Mouse (Mus musculus) myocyte (in vitro differentiated cells): ENCODE results near the gene Zc3h10. TPM values are rescaled to one million over a fixed set of nuclear protein-coding genes. Genes with fewer than 3 reads are reported as not detected.
"Not testable (repeated sequence)": the region's sequence is repeated elsewhere in the genome, so short reads cannot be mapped to it uniquely, and the experiment has no call there.

Source experiments
- H3K27me3 ChIP-seq: one replicate; pipeline ENCODE4 v1.6.1; 2011; ENCODE audit not compliant: control insufficient read depth, insufficient read depth, insufficient read length
- H3K36me3 ChIP-seq: one replicate; pipeline ENCODE4 v1.6.1; 2011; ENCODE audit not compliant: control insufficient read depth, insufficient read depth
- H3K4me2 ChIP-seq: one replicate; pipeline ENCODE4 v1.6.1; 2011; ENCODE audit warnings: low read depth, control low read depth
- H3K4me3 ChIP-seq: one replicate; pipeline ENCODE4 v1.5.1; 2011; ENCODE audit warnings: mild to moderate bottlenecking, control low read depth, moderate library complexity
- H3K79me2 ChIP-seq: one replicate; pipeline ENCODE4 v1.6.1; 2011; ENCODE audit not compliant: control insufficient read depth, insufficient read depth
- H3ac ChIP-seq: one replicate; pipeline ENCODE4 v1.6.1; 2011; ENCODE audit not compliant: control insufficient read depth, insufficient read length
- MAX ChIP-seq: IDR thresholded peaks from one replicate; pipeline ENCODE4 v1.6.1; 2011; ENCODE audit warnings: low read depth, mild to moderate bottlenecking, control low read depth
- POLR2AphosphoS2 ChIP-seq: IDR thresholded peaks from one replicate; pipeline ENCODE4 v1.6.1; 2011; ENCODE audit warnings: low read depth, control low read depth; ENCODE audit not compliant: insufficient read length
- REST ChIP-seq: IDR thresholded peaks from one replicate; pipeline ENCODE4 v1.6.1; 2011; ENCODE audit warnings: mild to moderate bottlenecking, control low read depth, moderate library complexity; ENCODE audit not compliant: insufficient read depth, insufficient read length
- SRF ChIP-seq: IDR thresholded peaks from one replicate; pipeline ENCODE4 v1.6.1; 2011; ENCODE audit warnings: low read depth; ENCODE audit not compliant: control insufficient read depth, insufficient read length
- TCF3 ChIP-seq: IDR thresholded peaks from one replicate; pipeline ENCODE4 v1.6.1; 2011; ENCODE audit warnings: low read depth, control low read depth; ENCODE audit not compliant: insufficient read length
- polyA plus RNA-seq: library from polyadenylated mRNA; unstranded; fragments of >200 nt; fragmentation: generic; extraction: Trizol; gene quantifications from one replicate; pipeline ENCODE4 v1.2.1, GENCODE M21; 2012; ENCODE audit warnings: missing spikeins

Gene Zc3h10
- polyA plus RNA-seq, 1 experiment: 13.8 TPM

GRCm38 (mm10) chr10:128493319-128493694 lies 54.3 kb downstream of the Zc3h10 start:
- Histone ChIP-seq H3K36me3 (peaks cover 16% of the 10 kb centered on the region), H3K27me3 (no peaks in the 10 kb centered on the region), H3K4me3 (peak overlapping the region; percentile 98), H3K79me2 (peaks cover 47% of the 10 kb centered on the region), H3ac (peak overlapping the region; percentile 12), H3K4me2 (peak overlapping the region; percentile 97)
- TF ChIP-seq TCF3: no peak

GRCm38 (mm10) chr10:128492633-128493311 lies 54.8 kb downstream of the Zc3h10 start:
- Histone ChIP-seq H3K27me3 (no peaks in the 10 kb centered on the region), H3K4me3 (peak overlapping the region; percentile 98), H3K36me3 (peaks cover 16% of the 10 kb centered on the region), H3K79me2 (peaks cover 47% of the 10 kb centered on the region), H3K4me2 (peak overlapping the region; percentile 97), H3ac (peak overlapping the region; percentile 12)
- TF ChIP-seq MAX: no peak
- TF ChIP-seq POLR2AphosphoS2: peak; percentile 64
- no peak for TF ChIP-seq REST
- peak; percentile 97 for TF ChIP-seq SRF

GRCm38 (mm10) chr10:128492051-128492450 lies 55.5 kb downstream of the Zc3h10 start:
- Histone ChIP-seq H3K4me3 (peak overlapping the region; percentile 98), H3K36me3 (peaks cover 20% of the 10 kb centered on the region), H3K79me2 (peaks cover 47% of the 10 kb centered on the region), H3K4me2 (peak overlapping the region; percentile 97), H3ac (peak overlapping the region; percentile 12)
- H3K27me3 ChIP-seq: not testable (repeated sequence)

Other genes with a start within 250 kb of the Zc3h10 start
- gene Il23a, start 249.0 kb downstream of the Zc3h10 start, polyA plus RNA-seq: 0.24 TPM
- gene Pan2, start 244.4 kb downstream of the Zc3h10 start, polyA plus RNA-seq: 6.2 TPM
- gene Cnpy2, start 225.3 kb downstream of the Zc3h10 start, polyA plus RNA-seq: 91.8 TPM
- gene Cs, start 210.0 kb downstream of the Zc3h10 start, polyA plus RNA-seq: 253 TPM
- gene Coq10a, start 178.8 kb downstream of the Zc3h10 start, polyA plus RNA-seq: 61.2 TPM
- gene Ankrd52, start 170.7 kb downstream of the Zc3h10 start, polyA plus RNA-seq: 30.8 TPM
- gene Slc39a5, start 146.5 kb downstream of the Zc3h10 start, polyA plus RNA-seq: not detected
- gene Nabp2, start 136.3 kb downstream of the Zc3h10 start, polyA plus RNA-seq: 115 TPM
- gene Rnf41, start 136.1 kb downstream of the Zc3h10 start, polyA plus RNA-seq: 35.2 TPM
- 52.5 TPM for gene Smarcc2, start 88.5 kb downstream of the Zc3h10 start, polyA plus RNA-seq
- gene Myl6, start 53.6 kb downstream of the Zc3h10 start, polyA plus RNA-seq: 2,234 TPM
- 734 TPM for gene Myl6b, start 49.1 kb downstream of the Zc3h10 start, polyA plus RNA-seq
- gene Esyt1, start 21.9 kb downstream of the Zc3h10 start, polyA plus RNA-seq: 166 TPM
- gene Rpl41, start 1.5 kb upstream of the Zc3h10 start, polyA plus RNA-seq: 12,553 TPM
- 127 TPM for gene Pa2g4, start 18.2 kb upstream of the Zc3h10 start, polyA plus RNA-seq
- gene Erbb3, start 41.9 kb upstream of the Zc3h10 start, polyA plus RNA-seq: 23.3 TPM
- gene Rps26, start 79.0 kb upstream of the Zc3h10 start, polyA plus RNA-seq: 1,658 TPM
- 0.04 TPM for gene Ikzf4, start 98.2 kb upstream of the Zc3h10 start, polyA plus RNA-seq
- 23.3 TPM for gene Suox, start 126.3 kb upstream of the Zc3h10 start, polyA plus RNA-seq
- gene Rab5b, start 148.5 kb upstream of the Zc3h10 start, polyA plus RNA-seq: 76.3 TPM
- 0.17 TPM for gene Pmel, start 156.4 kb upstream of the Zc3h10 start, polyA plus RNA-seq
- gene Cdk2, start 157.3 kb upstream of the Zc3h10 start, polyA plus RNA-seq: 39.9 TPM
- gene Dgka, start 197.1 kb upstream of the Zc3h10 start, polyA plus RNA-seq: 13.2 TPM
- 32.6 TPM for gene Pym1, start 200.1 kb upstream of the Zc3h10 start, polyA plus RNA-seq
- 12.1 TPM for gene Mmp19, start 243.1 kb upstream of the Zc3h10 start, polyA plus RNA-seq